Mouse (Mus musculus) cerebellum, adult 18-20 months (tissue): ENCODE measurements around the gene Ltbp1.

Experiments used
- DNase-seq, 2 experiments: peaks; one replicate each; pipeline ENCODE4 v3.0.0; 2021

Ltbp1 gene

GRCm38 (mm10) chr17:75180301-75180700 is 174.9 kb downstream of the Ltbp1 start:
- no peak for DNase-seq

GRCm38 (mm10) chr17:75180956-75181588 is 175.7 kb downstream of the Ltbp1 start:
- DNase-seq, result no peak

- DNase-seq, result no peak
These were observed 177.1 kb downstream of the Ltbp1 start for GRCm38 (mm10) chr17:75182319-75183001.

GRCm38 (mm10) chr17:75186732-75187509 is 181.6 kb downstream of the Ltbp1 start:
- no peak for DNase-seq

- no peak for DNase-seq
These were observed 191.6 kb downstream of the Ltbp1 start for GRCm38 (mm10) chr17:75196952-75197351.

GRCm38 (mm10) chr17:75198767-75199166 is 193.4 kb downstream of the Ltbp1 start:
- DNase-seq, result no peak

- no peak for DNase-seq
These were observed 194.3 kb downstream of the Ltbp1 start for GRCm38 (mm10) chr17:75199694-75200093.

GRCm38 (mm10) chr17:75202314-75202713 is 196.9 kb downstream of the Ltbp1 start:
- no peak for DNase-seq

GRCm38 (mm10) chr17:75204065-75204464 is 198.7 kb downstream of the Ltbp1 start:
- DNase-seq, result no peak

GRCm38 (mm10) chr17:75206281-75206680 is 200.9 kb downstream of the Ltbp1 start:
- DNase-seq, result no peak

GRCm38 (mm10) chr17:75208164-75208698 is 202.9 kb downstream of the Ltbp1 start:
- DNase-seq, result no peak

- DNase-seq, result no peak
These were observed 205.2 kb downstream of the Ltbp1 start for GRCm38 (mm10) chr17:75210526-75210925.

- DNase-seq, result no peak
These were observed 211.0 kb downstream of the Ltbp1 start for GRCm38 (mm10) chr17:75216362-75216761.

- DNase-seq, result no peak
These were observed 213.3 kb downstream of the Ltbp1 start for GRCm38 (mm10) chr17:75218700-75219099.

GRCm38 (mm10) chr17:75228321-75228720 is 223.0 kb downstream of the Ltbp1 start:
- DNase-seq, result no peak

GRCm38 (mm10) chr17:75233206-75233605 is 227.8 kb downstream of the Ltbp1 start:
- no peak for DNase-seq

- no peak for DNase-seq
These were observed 228.6 kb downstream of the Ltbp1 start for GRCm38 (mm10) chr17:75233923-75234322.

GRCm38 (mm10) chr17:75235781-75236180 is 230.4 kb downstream of the Ltbp1 start:
- no peak for DNase-seq

GRCm38 (mm10) chr17:75236543-75236942 is 231.2 kb downstream of the Ltbp1 start:
- DNase-seq, result no peak

- DNase-seq, result no peak
These were observed 232.1 kb downstream of the Ltbp1 start for GRCm38 (mm10) chr17:75237456-75237855.

- DNase-seq, result no peak
These were observed 233.3 kb downstream of the Ltbp1 start for GRCm38 (mm10) chr17:75238655-75239054.

- DNase-seq, result no peak
These were observed 234.2 kb downstream of the Ltbp1 start for GRCm38 (mm10) chr17:75239545-75239944.

- DNase-seq, result no peak
These were observed 236.7 kb downstream of the Ltbp1 start for GRCm38 (mm10) chr17:75242086-75242485.

GRCm38 (mm10) chr17:75243221-75243620 is 237.9 kb downstream of the Ltbp1 start:
- DNase-seq, result no peak
